Mouse (Mus musculus) thymus, adult 2 months (tissue): ENCODE results near the gene Upk1a.
A peak's percentile ranks its signal among the peaks of the same experiment; 100 is the strongest.

Source experiments
- CTCF ChIP-seq: fragments of 200-500 bp; IDR thresholded peaks from 2 replicates; pipeline ENCODE4 v1.5.1; 2012; ENCODE audit warnings: mild to moderate bottlenecking, control low read depth, low read length, moderate library complexity, borderline replicate concordance; ENCODE audit not compliant: control insufficient read depth, poor library complexity, insufficient read depth; ENCODE audit errors: extremely low read depth
- POLR2A ChIP-seq: fragments of 200-500 bp; IDR thresholded peaks from 2 replicates; pipeline ENCODE4 v1.6.1; 2012; ENCODE audit warnings: mild to moderate bottlenecking, low read length, control low read depth, moderate library complexity; ENCODE audit not compliant: control insufficient read depth, poor library complexity, insufficient read depth; ENCODE audit errors: extremely low read depth

- TF ChIP-seq POLR2A (peak; percentile 68), CTCF (peak; percentile 48; the same call in 1 of the 2 replicates)
These were observed 37.2 kb upstream of the Upk1a start, which contains the start of gene Rbm42 for GRCm38 (mm10) chr7:30649591-30650540.
